Comparison of ENCODE assay signal across 25 mouse cellular contexts in the genomic region with DNA sequence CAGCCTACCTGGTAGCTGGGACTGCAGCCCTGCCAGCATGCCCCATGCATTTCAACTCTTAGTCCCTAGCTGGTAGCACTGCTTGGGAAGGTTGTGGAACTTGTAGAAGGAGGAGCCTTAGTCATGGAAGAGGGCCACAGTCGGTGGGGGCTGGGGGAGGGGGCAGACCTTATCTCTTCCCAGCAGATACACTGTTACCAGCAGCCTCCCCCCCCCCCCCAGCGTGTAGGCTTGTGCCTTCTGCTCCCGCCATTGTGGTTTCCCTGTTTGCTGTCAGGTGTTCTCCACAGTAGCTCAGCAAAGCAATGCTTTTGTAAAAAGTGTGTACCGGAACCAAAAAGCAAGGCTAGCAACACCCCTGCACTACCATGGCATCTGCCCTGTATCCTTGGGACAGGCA. TPM values are rescaled to one million over a fixed set of nuclear protein-coding genes. Genes with fewer than 3 reads are reported as not detected.
"Had no signal": no experiment of that assay in that cellular context is flagged by ENCODE, and none has a peak within 500 bp of the region (broad histone marks: within the 10 kb centered on the region; RNA-seq: fewer than 3 reads in every experiment).

No protein-coding gene starts in this region.

- H3K9ac ChIP-seq: neural tube, embryonic 13.5 days; neural tube, embryonic 15.5 days; stomach, embryonic 15.5 days had no signal

- H3K9me3 ChIP-seq: neural tube, embryonic 13.5 days; neural tube, embryonic 15.5 days; stomach, embryonic 15.5 days had no signal

- H3K27ac ChIP-seq: neural tube, embryonic 13.5 days; neural tube, embryonic 15.5 days; stomach, embryonic 15.5 days; stomach, postnatal 0 days had no signal

- H3K4me1 ChIP-seq: neural tube, embryonic 15.5 days; stomach, embryonic 15.5 days had no signal

- H3K27me3 ChIP-seq: neural tube, embryonic 13.5 days; neural tube, embryonic 15.5 days; stomach, embryonic 15.5 days had no signal

- H3K4me3 ChIP-seq: neural tube, embryonic 13.5 days; neural tube, embryonic 15.5 days; stomach, embryonic 15.5 days had no signal

- DNase-seq: retina, postnatal 1 day; right cerebral cortex, adult 18-20 months; right cerebral cortex, postnatal 14 days; right cerebral cortex, postnatal 25 days; right cerebral cortex, postnatal 4 days; spleen, adult 18-20 months; thymus, adult 18-20 months; thymus, adult 2 months; thymus, postnatal 14 days; thymus, postnatal 25 days; thymus, postnatal 36 days; thymus, postnatal 4 days had no signal

- H3K36me3 ChIP-seq: neural tube, embryonic 13.5 days; neural tube, embryonic 15.5 days; stomach, embryonic 15.5 days had no signal

RNA-seq across cellular contexts. Expression of a gene that starts 28.6 kb away (rescaled TPM):
- total RNA-seq: neutrophil, adult 5-6 weeks had no signal
- polyA plus RNA-seq: neural tube, embryonic 13.5 days; neural tube, embryonic 14.5 days; neural tube, embryonic 15.5 days; small intestine, adult 2 months; spleen, adult 2 months; stomach, embryonic 14.5 days; stomach, embryonic 16.5 days; stomach, postnatal 0 days; testis, adult 2 months; urinary bladder, adult 2 months had no signal

RNA-seq across cellular contexts. Expression of a gene that starts 36.8 kb away (rescaled TPM):
- total RNA-seq: neutrophil, adult 5-6 weeks had no signal
- polyA plus RNA-seq: neural tube, embryonic 13.5 days; neural tube, embryonic 14.5 days; neural tube, embryonic 15.5 days; small intestine, adult 2 months; spleen, adult 2 months; stomach, embryonic 14.5 days; stomach, embryonic 15.5 days; stomach, embryonic 16.5 days; thymus, postnatal 0 days; urinary bladder, adult 2 months had no signal

RNA-seq across cellular contexts. Expression of a gene that starts 53.2 kb away (rescaled TPM):
- total RNA-seq: neutrophil, adult 5-6 weeks had no signal
- polyA plus RNA-seq: neural tube, embryonic 13.5 days; neural tube, embryonic 14.5 days; neural tube, embryonic 15.5 days; small intestine, adult 2 months; spleen, adult 2 months; stomach, embryonic 14.5 days; stomach, embryonic 16.5 days; stomach, postnatal 0 days; thymus, postnatal 0 days; urinary bladder, adult 2 months had no signal
